Mouse (Mus musculus): ENCODE data around the gene Dusp7. TPM values are rescaled to one million over a fixed set of nuclear protein-coding genes. Genes with fewer than 3 reads are reported as not detected.

The Dusp7 gene
- polyA plus RNA-seq, 1 experiment = 11.0 TPM

DNA sequence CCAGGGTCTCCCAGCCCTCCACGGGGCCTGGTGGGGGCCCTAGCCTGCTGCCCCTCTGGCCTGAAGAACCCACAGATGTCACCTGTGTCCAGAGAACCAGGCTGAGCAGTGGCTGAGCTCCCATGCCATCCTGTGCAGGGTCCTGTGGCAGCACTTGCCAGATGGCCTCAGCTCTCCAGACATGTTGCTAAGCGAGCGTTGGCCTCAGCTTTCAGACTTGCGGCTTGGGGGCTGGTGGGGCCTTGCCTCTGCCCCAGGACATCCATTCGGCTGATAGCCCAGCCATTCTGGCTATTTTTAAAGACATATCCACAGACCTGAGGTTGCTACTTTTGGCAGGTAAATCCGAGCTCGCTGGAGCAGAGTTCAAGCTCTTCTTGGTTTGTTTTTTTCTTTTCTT lies 5.5 kb downstream of the Dusp7 start:
- Histone ChIP-seq H3K79me2 (ENCODE audit: control insufficient read depth, insufficient read depth) (peaks cover 52% of the 10 kb centered on the region), H3K4me3 (ENCODE audit: insufficient read depth, poor library complexity, severe bottlenecking) (no peak overlapping the region), H3K36me3 (ENCODE audit: control insufficient read depth, insufficient read depth) (peaks cover 28% of the 10 kb centered on the region), H3K27me3 (ENCODE audit: control insufficient read depth, insufficient read depth, insufficient read length) (no peaks in the 10 kb centered on the region), H3K79me3 (ENCODE audit: low read depth) (peaks cover 29% of the 10 kb centered on the region), H3ac (ENCODE audit: control insufficient read depth, insufficient read length, low read depth) (no peak overlapping the region)
- TF ChIP-seq USF1 (IDR thresholded peaks at IDR 0.05; ENCODE audit: low read depth) (no peak), CTCF (IDR thresholded peaks at IDR 0.05; ENCODE audit: control insufficient read depth, insufficient read depth, insufficient read length) (no peak), MYOD1 (IDR thresholded peaks at IDR 0.05; ENCODE audit: control insufficient read depth, insufficient read length, low read depth) (no peak), MYOG (IDR thresholded peaks at IDR 0.05; ENCODE audit: control insufficient read depth, extremely low read depth, insufficient read length) (no peak), FOSL1 (IDR thresholded peaks at IDR 0.05; ENCODE audit: insufficient read depth, low read length, poor library complexity, severe bottlenecking) (no peak), CEBPB (IDR thresholded peaks at IDR 0.05; ENCODE audit: low read depth) (no peak), MAX (IDR thresholded peaks at IDR 0.05) (no peak)

DNA sequence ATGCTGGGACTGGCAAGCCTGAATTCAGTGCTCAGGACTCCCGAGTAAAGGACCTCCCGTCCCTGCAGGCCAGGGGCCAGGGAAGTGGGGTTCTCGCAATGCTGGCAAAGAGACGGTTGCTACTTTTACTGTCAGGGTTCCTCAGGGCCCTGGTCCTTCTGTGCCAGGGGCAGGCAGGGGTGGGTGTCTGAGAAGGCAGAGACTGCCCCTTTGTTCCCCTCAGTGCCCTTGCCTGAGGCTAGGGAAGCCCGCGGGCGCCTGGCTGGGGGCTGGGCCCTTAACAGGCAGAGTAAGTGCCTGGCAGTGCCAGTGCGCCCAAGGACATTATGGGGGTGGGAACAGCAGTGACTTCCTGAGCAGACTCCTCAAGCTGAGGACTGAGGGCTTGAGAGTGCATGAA lies 8.8 kb downstream of the Dusp7 start:
- Histone ChIP-seq H3K79me2 (ENCODE audit: control insufficient read depth, insufficient read depth) (peaks cover 19% of the 10 kb centered on the region), H3ac (ENCODE audit: control insufficient read depth, insufficient read length, low read depth) (no peak overlapping the region), H3K27me3 (ENCODE audit: control insufficient read depth, insufficient read depth, insufficient read length) (no peaks in the 10 kb centered on the region), H3K4me3 (ENCODE audit: insufficient read depth, poor library complexity, severe bottlenecking) (no peak overlapping the region), H3K36me3 (ENCODE audit: control insufficient read depth, insufficient read depth) (peaks cover 28% of the 10 kb centered on the region), H3K79me3 (ENCODE audit: low read depth) (peaks cover 9% of the 10 kb centered on the region)
- TF ChIP-seq CEBPB (IDR thresholded peaks at IDR 0.05; ENCODE audit: low read depth) (no peak), CTCF (IDR thresholded peaks at IDR 0.05; ENCODE audit: control insufficient read depth, insufficient read depth, insufficient read length) (no peak), FOSL1 (IDR thresholded peaks at IDR 0.05; ENCODE audit: insufficient read depth, low read length, poor library complexity, severe bottlenecking) (no peak), MAX (IDR thresholded peaks at IDR 0.05) (no peak), MYOG (IDR thresholded peaks at IDR 0.05; ENCODE audit: control insufficient read depth, extremely low read depth, insufficient read length) (no peak), MYOD1 (IDR thresholded peaks at IDR 0.05; ENCODE audit: control insufficient read depth, insufficient read length, low read depth) (no peak)

DNA sequence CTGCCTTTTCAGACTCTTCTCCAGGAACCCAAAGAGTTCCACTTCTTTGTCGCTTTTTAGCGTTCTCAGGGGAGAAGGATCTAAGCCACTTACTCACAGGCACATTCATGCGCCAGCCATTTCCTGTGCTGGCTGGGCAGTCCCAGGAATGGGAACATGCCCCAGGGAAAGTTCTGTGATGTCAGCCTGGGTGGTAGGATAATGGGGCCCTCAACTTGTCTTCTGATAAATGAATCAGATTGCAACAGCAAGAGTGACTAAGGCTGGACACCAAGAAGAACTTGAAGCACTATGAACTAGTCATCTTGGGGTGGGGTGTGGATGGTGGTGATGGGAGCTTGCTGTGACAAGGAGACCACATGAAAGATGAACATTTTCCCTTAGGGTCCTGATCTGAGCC lies 9.6 kb downstream of the Dusp7 start:
- Histone ChIP-seq H3K79me3 (ENCODE audit: low read depth) (peaks cover 2% of the 10 kb centered on the region), H3K79me2 (ENCODE audit: control insufficient read depth, insufficient read depth) (peaks cover 11% of the 10 kb centered on the region), H3K4me3 (ENCODE audit: insufficient read depth, poor library complexity, severe bottlenecking) (no peak overlapping the region), H3ac (ENCODE audit: control insufficient read depth, insufficient read length, low read depth) (no peak overlapping the region), H3K27me3 (ENCODE audit: control insufficient read depth, insufficient read depth, insufficient read length) (no peaks in the 10 kb centered on the region), H3K36me3 (ENCODE audit: control insufficient read depth, insufficient read depth) (peaks cover 20% of the 10 kb centered on the region)
- TF ChIP-seq MAX (IDR thresholded peaks at IDR 0.05) (no peak), FOSL1 (IDR thresholded peaks at IDR 0.05; ENCODE audit: insufficient read depth, low read length, poor library complexity, severe bottlenecking) (peak; percentile 25), CEBPB (IDR thresholded peaks at IDR 0.05; ENCODE audit: low read depth) (peak; percentile 66)

DNA sequence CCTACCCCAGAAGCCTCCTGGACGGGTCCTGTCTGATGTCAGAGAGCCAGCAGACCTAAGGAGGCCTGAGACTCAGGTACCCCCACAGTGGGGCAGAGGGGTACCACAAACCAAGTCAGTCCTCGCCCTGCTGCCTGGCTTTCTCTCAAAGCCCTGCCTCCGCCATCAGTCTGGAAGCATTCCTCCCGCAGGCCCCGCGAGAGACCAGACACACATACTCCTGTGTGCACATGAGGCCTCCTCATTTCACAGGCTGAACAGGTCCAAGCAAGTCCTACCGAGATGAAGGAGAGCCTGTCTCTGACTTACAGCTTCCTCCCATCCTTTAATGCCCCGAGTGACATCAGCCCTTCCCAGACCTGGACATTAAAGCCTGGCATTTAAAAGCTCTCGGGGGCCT lies 10.3 kb downstream of the Dusp7 start:
- Histone ChIP-seq H3K36me3 (ENCODE audit: control insufficient read depth, insufficient read depth) (peaks cover 14% of the 10 kb centered on the region), H3K79me3 (ENCODE audit: low read depth) (no peaks in the 10 kb centered on the region), H3K4me3 (ENCODE audit: insufficient read depth, poor library complexity, severe bottlenecking) (no peak overlapping the region), H3K79me2 (ENCODE audit: control insufficient read depth, insufficient read depth) (peaks cover 4% of the 10 kb centered on the region), H3K27me3 (ENCODE audit: control insufficient read depth, insufficient read depth, insufficient read length) (no peaks in the 10 kb centered on the region), H3ac (ENCODE audit: control insufficient read depth, insufficient read length, low read depth) (no peak overlapping the region)
- TF ChIP-seq MYOG (IDR thresholded peaks at IDR 0.05; ENCODE audit: control insufficient read depth, extremely low read depth, insufficient read length) = no peak
- TF ChIP-seq MYOD1 (IDR thresholded peaks at IDR 0.05; ENCODE audit: control insufficient read depth, insufficient read length, low read depth) = no peak
- no peak for TF ChIP-seq USF1 (IDR thresholded peaks at IDR 0.05; ENCODE audit: low read depth)
- no peak for TF ChIP-seq CEBPB (IDR thresholded peaks at IDR 0.05; ENCODE audit: low read depth)
- TF ChIP-seq MAX (IDR thresholded peaks at IDR 0.05) = no peak
- no peak for TF ChIP-seq CTCF (IDR thresholded peaks at IDR 0.05; ENCODE audit: control insufficient read depth, insufficient read depth, insufficient read length)
- no peak for TF ChIP-seq FOSL1 (IDR thresholded peaks at IDR 0.05; ENCODE audit: insufficient read depth, low read length, poor library complexity, severe bottlenecking)

DNA sequence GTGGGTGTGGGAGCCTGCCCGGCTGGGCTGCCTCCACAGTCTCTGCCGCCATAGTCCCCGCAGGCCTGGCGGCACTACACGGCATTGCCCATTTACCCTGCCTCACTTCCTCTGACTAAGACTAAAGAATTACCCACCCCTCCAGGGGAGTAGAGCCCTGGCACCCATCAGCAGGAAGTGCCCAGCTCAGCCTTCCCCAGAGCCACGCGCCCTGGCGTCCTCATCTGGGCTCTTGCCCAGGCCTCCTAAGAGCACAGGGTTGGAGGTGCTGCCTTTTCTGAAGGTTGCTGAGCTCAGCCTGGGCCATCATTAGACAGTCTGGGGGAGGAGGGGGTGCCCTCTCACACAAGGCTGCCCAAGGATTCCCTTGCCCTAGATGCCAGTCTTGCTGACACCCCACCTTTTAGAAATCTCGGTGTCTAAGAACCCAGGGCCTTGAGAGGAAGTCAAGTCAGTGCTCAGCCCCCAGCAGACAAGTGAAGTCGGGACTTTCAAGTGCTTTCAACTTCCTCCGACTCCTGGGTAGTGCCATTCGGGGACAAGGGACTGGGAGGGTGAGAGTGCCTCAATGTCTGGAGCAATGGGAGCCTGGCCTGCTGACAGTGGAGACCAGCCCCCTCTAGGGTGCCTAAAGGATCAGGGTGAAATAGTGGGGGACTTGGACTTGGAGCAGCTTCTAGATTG lies 17.9 kb downstream of the Dusp7 start:
- H3K79me3 ChIP-seq (ENCODE audit: low read depth) = no peaks in the 10 kb centered on the region
- H3K27me3 ChIP-seq (ENCODE audit: control insufficient read depth, insufficient read depth, insufficient read length) = no peaks in the 10 kb centered on the region
- no peak overlapping the region for H3K4me3 ChIP-seq (ENCODE audit: insufficient read depth, poor library complexity, severe bottlenecking)
- H3K79me2 ChIP-seq (ENCODE audit: control insufficient read depth, insufficient read depth) = no peaks in the 10 kb centered on the region
- TF ChIP-seq USF1 (IDR thresholded peaks at IDR 0.05; ENCODE audit: low read depth) = no peak
- no peak for TF ChIP-seq CTCF (IDR thresholded peaks at IDR 0.05; ENCODE audit: control insufficient read depth, insufficient read depth, insufficient read length)
- no peak for TF ChIP-seq MYOG (IDR thresholded peaks at IDR 0.05; ENCODE audit: control insufficient read depth, extremely low read depth, insufficient read length)
- no peak for TF ChIP-seq CEBPB (IDR thresholded peaks at IDR 0.05; ENCODE audit: low read depth)
- H3ac ChIP-seq (ENCODE audit: control insufficient read depth, insufficient read length, low read depth) = no peak overlapping the region
- no peaks in the 10 kb centered on the region for H3K36me3 ChIP-seq (ENCODE audit: control insufficient read depth, insufficient read depth)

DNA sequence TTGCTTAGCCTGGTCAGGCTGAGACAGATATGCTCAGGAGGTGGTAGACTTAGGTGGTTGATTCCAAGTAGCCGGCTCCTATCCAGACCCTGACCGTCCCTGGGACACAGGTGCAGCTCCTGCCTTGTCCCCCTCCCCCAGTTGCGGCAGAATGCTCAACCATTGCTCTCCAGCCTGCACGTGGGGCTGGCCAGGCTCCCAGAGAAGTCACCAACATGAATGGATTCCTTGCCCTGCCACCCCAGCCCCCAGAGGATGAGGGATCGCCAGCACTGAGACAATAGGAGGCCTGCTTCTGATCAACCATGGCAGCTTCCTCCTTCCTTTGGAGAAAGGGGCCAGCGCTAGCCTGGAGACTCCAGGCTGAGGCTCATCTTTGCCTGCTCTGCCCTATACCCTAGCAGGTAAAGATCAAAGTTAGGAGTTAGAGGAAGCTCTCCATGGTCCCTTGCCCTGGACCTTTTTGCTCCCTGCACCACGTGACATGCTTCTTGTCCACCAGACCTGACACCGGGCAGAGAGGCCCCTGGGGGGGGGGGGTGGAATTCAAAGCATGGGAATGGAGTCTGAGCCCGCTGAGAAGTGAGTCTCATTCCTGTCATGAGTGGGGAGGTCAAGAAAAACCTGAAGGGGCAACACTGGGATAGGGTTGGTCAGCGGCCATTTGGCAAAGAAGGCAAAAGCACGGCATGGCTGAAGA lies 24.5 kb downstream of the Dusp7 start:
- TF ChIP-seq MAX (IDR thresholded peaks at IDR 0.05) (no peak), USF1 (IDR thresholded peaks at IDR 0.05; ENCODE audit: low read depth) (no peak), MYOG (IDR thresholded peaks at IDR 0.05; ENCODE audit: control insufficient read depth, extremely low read depth, insufficient read length) (no peak), CTCF (IDR thresholded peaks at IDR 0.05; ENCODE audit: control insufficient read depth, insufficient read depth, insufficient read length) (no peak), FOSL1 (IDR thresholded peaks at IDR 0.05; ENCODE audit: insufficient read depth, low read length, poor library complexity, severe bottlenecking) (no peak), CEBPB (IDR thresholded peaks at IDR 0.05; ENCODE audit: low read depth) (no peak), MYOD1 (IDR thresholded peaks at IDR 0.05; ENCODE audit: control insufficient read depth, insufficient read length, low read depth) (no peak)
- Histone ChIP-seq H3K79me3 (ENCODE audit: low read depth) (no peaks in the 10 kb centered on the region), H3K36me3 (ENCODE audit: control insufficient read depth, insufficient read depth) (no peaks in the 10 kb centered on the region), H3K4me3 (ENCODE audit: insufficient read depth, poor library complexity, severe bottlenecking) (no peak overlapping the region), H3ac (ENCODE audit: control insufficient read depth, insufficient read length, low read depth) (no peak overlapping the region), H3K27me3 (ENCODE audit: control insufficient read depth, insufficient read depth, insufficient read length) (no peaks in the 10 kb centered on the region), H3K79me2 (ENCODE audit: control insufficient read depth, insufficient read depth) (no peaks in the 10 kb centered on the region)
